Mouse (Mus musculus): ENCODE measurements around the gene Rnf144b.

Rnf144b gene

DNA sequence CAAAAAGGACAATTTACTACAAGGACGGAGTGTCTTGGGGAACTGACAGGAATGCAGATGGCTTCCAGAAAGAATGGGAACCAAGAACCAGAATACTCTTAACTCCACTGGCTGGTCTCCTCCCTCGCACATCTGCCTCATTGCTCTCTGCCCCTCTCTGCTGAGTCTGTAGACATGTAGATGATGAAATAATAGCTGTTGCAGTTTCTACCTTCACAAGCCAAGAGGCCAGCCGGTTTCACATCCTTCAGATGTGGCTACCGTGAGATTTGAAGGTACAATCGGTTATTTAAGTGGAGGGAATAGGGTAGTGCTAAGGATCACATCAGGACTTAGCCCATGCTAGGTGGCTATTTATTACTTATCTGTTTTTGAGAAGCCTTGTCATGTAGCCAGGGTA is 59.9 kb downstream of the Rnf144b start:
- DNase-seq (ENCODE audit: low spot score), result no peak

- no peak for DNase-seq (ENCODE audit: low spot score)
Observed at GRCm38 (mm10) chr13:47183033-47183730, 60.7 kb downstream of the Rnf144b start.

GRCm38 (mm10) chr13:47183771-47184170 is 61.3 kb downstream of the Rnf144b start:
- no peak for DNase-seq (ENCODE audit: low spot score)

GRCm38 (mm10) chr13:47187836-47188235 is 65.4 kb downstream of the Rnf144b start:
- DNase-seq (ENCODE audit: low spot score), result no peak

- no peak for DNase-seq (ENCODE audit: low spot score)
Observed at GRCm38 (mm10) chr13:47189971-47190370, 67.5 kb downstream of the Rnf144b start.

- DNase-seq (ENCODE audit: low spot score), result no peak
Observed at GRCm38 (mm10) chr13:47192200-47192599, 69.7 kb downstream of the Rnf144b start.

DNA sequence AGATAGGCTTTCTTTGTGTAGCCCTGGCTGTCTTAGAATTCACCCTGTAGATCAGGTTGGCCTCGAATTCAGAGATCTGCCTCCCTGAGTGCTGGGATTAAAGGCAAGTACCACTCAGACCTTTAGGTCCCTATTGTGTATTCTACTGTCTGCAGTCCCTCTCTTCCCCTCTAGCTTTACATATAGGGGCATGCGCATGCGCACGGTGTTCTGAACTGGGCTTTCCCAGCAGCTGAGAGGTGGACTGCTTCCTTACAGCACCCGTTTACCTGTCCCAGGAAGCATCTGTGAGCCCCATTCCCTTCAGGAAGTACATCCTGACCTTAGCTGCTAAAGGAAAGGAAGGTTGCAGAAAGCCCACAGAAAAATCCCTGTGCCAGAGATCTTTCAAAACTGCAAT is 70.3 kb downstream of the Rnf144b start:
- DNase-seq (ENCODE audit: low spot score), result no peak

DNA sequence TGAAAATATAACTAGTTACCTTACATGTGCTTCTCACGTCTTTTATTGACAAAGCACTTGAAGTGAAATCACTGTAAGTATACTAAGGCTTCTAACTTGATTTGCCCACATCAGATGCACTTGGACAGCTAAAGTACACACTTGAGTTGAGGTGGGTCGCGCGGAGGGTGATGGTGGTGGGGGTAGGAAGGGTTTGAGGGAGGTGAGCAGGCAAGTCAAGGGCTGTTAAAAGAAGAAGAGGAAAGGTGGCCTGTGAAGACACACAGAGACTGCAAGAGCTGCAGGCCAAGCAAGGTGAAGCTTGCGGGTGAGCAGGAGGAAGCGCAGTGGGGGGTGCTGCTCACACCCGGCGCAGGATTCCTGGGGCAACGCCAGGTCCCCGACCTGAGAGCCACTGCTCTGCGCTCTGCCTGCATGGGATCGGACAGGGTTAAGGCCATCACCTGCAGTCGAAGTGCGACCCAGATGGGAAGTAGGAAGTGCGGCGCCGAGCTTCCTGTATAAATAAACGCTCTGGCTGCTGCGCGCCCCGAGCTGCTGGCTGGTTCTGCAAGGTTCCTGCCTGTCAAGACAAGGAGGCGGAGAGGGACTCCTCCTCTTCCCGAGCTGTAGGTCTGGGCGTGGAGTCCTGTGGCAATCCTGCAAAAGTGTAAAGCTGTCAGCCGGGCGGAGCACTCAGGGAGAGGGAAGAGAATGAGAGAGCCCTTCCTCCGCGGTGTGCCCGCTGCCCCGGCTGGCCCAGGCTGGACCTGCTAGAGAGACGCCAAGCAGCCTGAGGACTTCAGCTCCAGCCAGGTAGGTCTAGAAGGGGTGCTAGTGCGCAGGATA is 71.1 kb downstream of the Rnf144b start:
- no peak for DNase-seq (ENCODE audit: low spot score)

DNA sequence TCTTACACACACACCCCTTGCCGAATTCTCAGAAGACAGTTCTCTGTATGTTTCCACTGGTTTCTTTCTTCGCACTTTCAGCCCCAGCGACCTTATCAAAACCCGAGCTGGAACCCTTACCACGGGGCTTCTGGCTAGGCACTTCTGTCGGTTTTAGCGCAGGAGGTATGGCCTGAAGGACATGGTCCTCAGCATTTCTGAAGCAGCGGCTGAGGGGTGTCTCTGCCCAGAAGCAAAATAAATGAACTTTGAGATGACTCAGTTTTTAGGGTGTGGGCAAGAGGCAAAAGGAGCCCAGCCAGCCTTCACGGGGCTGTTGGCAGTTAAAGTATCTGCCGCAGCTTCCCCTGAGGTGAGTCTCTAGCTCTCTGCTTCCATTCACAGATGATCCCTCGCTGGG is 72.2 kb downstream of the Rnf144b start:
- no peak for DNase-seq (ENCODE audit: low spot score)

DNA sequence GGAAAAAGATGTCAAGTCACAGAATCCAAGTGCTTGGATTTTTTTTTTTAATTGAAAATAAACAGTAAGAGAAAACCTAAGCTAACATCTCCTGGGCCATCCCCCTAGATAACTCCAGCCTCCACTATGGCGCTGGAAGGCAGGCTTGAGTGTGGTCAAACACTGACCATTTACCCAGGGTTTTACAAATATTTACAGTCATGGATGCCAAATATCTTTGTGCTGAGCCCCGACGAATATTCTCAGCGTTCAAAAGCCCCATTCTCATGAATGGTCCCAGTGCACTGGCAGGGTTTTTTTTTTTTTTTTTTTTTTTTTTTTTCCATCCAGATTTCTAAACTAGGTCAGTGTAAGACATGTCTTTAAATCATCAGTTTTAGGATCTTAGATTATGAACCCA is 73.0 kb downstream of the Rnf144b start:
- no peak for DNase-seq (ENCODE audit: low spot score)

- no peak for DNase-seq (ENCODE audit: low spot score)
Observed at GRCm38 (mm10) chr13:47200011-47200670, 77.7 kb downstream of the Rnf144b start.

DNA sequence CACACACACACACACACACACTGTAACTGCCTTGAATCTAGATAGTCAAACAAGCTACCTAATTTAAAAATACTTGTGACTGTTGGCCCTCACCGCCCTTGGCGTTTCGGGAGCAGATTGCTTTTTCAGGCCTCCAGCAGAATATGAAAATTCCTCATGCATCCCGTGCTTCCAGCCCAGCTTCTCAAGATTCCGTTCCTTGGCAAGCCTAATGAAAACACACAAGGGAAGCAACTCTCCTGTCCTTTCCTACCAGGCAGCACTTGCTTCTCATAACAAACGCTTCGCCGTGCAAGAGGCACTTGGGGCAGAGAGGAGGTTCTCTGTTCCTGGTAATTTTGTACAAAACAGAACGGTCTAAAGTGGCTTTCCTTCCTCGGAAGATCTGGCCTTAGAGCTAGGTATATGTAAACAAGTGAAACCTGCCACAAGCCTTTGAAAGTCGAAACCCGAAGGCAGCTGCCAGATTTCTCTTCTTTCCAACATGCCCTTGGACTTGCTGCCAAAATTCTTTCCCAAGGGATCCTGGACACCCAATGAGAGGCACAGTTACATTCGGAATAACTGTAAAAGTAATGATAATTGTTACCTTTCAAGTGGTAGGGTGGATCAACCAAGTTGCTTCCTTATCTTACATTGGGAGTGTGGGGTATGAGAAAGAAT is 79.6 kb downstream of the Rnf144b start:
- DNase-seq (ENCODE audit: low spot score), result no peak

- DNase-seq (ENCODE audit: low spot score), result no peak
Observed at GRCm38 (mm10) chr13:47210496-47210895, 88.0 kb downstream of the Rnf144b start.

- DNase-seq (ENCODE audit: low spot score), result no peak
Observed at GRCm38 (mm10) chr13:47210992-47211391, 88.5 kb downstream of the Rnf144b start.

DNA sequence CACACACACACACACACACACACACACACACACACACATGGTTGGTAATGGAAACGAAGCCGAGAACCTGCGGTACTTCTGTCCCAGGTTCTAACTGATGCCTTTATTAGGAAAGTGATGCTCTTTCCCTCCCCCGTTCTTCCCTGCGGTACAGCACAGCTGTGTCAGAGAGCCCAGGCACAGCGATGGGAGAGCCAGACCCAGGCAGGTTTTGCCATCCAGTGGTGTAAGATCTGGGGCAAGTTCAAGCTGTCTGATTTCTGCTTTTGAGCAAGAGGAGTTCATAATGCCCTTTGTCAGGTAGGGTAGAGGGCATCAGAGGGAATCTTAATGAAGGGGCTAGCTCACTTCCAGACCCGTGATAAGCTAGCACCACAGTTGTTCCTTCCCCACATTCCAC is 89.1 kb downstream of the Rnf144b start:
- no peak for DNase-seq (ENCODE audit: low spot score)

- DNase-seq (ENCODE audit: low spot score), result no peak
Observed at GRCm38 (mm10) chr13:47213817-47214216, 91.4 kb downstream of the Rnf144b start.

- no peak for DNase-seq (ENCODE audit: low spot score)
Observed at GRCm38 (mm10) chr13:47214895-47215294, 92.4 kb downstream of the Rnf144b start.

GRCm38 (mm10) chr13:47215815-47216585 is 93.5 kb downstream of the Rnf144b start:
- no peak for DNase-seq (ENCODE audit: low spot score)

DNA sequence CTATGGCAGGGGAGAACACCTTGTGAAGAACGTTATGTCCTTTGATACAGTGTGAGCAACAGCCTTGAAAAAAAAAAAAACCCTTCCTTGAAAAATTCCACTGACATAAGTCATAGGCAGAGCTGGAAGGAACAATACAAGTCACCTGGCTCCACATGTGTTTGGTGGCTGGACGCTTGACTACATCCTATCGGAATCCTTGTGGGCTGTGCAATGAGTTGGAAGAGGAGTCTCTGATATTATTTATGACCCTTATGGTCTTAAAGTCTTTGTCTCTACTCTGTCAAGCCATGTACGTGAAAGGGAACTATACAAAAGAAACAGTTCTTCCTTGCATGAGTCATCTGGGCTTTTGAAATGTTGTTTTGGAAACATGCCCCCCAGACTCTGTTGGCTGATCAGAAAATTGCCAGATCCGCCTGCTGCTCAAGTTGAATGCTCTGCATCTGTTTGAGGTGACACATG is 94.7 kb downstream of the Rnf144b start:
- DNase-seq (ENCODE audit: low spot score), result no peak

- DNase-seq (ENCODE audit: low spot score), result no peak
Observed at GRCm38 (mm10) chr13:47218351-47218750, 95.9 kb downstream of the Rnf144b start.

DNA sequence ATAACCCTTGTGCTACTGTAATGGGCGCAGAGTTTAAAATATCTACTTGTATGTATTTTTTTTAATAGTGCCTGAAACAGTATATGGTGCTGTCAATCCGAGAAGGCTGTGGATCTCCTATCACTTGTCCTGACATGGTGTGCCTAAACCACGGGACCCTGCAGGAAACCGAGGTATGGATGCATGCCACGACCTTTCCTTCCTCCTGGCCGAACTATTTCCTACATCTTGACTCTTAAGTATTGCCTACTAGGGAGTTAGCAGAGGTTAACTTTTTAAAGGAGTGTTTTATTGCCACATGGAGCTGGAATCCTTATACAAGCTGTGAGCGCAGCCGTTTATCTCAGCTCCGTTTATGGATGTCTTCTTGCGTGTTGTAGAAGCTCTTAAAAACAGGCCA is 98.0 kb downstream of the Rnf144b start:
- no peak for DNase-seq (ENCODE audit: low spot score)

All from layer of hippocampus, adult 9-10 months (tissue).